Mouse (Mus musculus) left cerebral cortex, postnatal 25 days (tissue): Measurements from ENCODE around the gene Mphosph6. TPM values are rescaled to one million over a fixed set of nuclear protein-coding genes. Genes with fewer than 3 reads are reported as not detected.
A peak's percentile ranks its signal among the peaks of the same experiment; 100 is the strongest.

Source experiments
- DNase-seq, 2 experiments: peaks; one replicate each; pipeline ENCODE4 v3.0.0; 2022; ENCODE audit warnings: low spot score in 2 of 2, mixed read lengths in 1 of 2
- intact Hi-C: fragments of 180-260 bp; cut with DNase I; formaldehyde crosslinking; loops from one replicate; pipeline ENCODE4 v1.15.1; 2025
- total RNA-seq, 2 experiments: library from RNA; stranded (reverse); gene quantifications; 2 replicates each; pipeline ENCODE4 v1.2.3; 2021

The Mphosph6 gene
- total RNA-seq, result 10 to 100 TPM; 18.5 to 21.7 TPM

GRCm38 (mm10) chr8:117801443-117802298 is at the start of gene Mphosph6:
TSS of gene Mphosph6 (minus strand) at chr8:117801943.
- intact Hi-C loops, result no loop called here
- peak; percentile 95 to 97 for DNase-seq

- DNase-seq, result no peak
- intact Hi-C loops, result no loop called here
Observed at GRCm38 (mm10) chr8:117850420-117850819, 48.7 kb upstream of the Mphosph6 start.

GRCm38 (mm10) chr8:117847865-117848264 is 46.1 kb upstream of the Mphosph6 start:
- intact Hi-C loops, result no loop called here
- no peak for DNase-seq

- no peak for DNase-seq
- intact Hi-C loops, result no loop called here
Observed at GRCm38 (mm10) chr8:117843694-117844093, 42.0 kb upstream of the Mphosph6 start.

DNA sequence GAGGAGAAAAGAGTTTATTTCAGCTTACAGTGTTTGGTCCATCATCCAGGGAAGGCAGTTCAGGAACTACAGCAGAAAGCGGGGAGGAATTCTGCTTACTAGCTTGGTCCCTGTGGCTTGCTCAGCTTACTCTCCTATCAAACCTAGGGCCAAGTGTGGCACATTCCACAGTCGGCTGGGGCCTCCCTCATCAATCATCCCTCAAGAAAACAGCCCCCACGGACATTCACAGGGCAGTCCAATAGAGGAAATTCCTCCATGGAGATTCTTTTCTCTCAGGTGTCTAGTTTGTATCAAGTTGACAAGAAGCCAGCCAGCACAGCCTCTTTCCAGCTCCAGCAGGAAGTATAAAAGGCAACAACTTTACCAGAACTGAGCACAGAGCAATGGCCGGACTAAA is 11.8 kb upstream of the Mphosph6 start:
- no peak for DNase-seq
- intact Hi-C loops, result no loop called here

- DNase-seq, result no peak
- intact Hi-C loops, result no loop called here
Observed at GRCm38 (mm10) chr8:117810676-117811075, 8.9 kb upstream of the Mphosph6 start.

- intact Hi-C loops, result no loop called here
- no peak for DNase-seq
Observed at GRCm38 (mm10) chr8:117805419-117805818, 3.7 kb upstream of the Mphosph6 start.

- intact Hi-C loops, result no loop called here
- DNase-seq, result no peak
Observed at GRCm38 (mm10) chr8:117802299-117802689, 551 bp upstream of the Mphosph6 start.

DNA sequence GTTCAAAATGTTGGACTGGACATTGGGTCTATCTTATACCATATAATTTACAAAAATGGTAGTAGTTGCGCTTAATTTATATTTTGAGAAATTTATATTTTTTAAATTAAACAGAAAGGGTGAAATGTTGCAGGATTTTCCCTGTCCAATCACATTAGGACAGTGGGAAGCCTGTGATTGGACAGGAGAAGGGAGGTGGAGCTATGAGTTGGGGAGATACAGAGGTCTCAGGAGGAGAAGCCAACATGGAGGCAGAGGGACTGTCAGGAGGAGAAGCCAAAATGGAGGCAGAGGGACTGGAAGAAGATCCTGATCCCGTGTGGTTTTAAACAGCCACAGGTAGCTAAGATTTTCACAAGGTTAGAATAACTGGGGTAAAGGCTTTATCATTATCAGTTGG is 3.7 kb downstream of the Mphosph6 start:
- intact Hi-C loops, result no loop called here
- DNase-seq, result no peak

- intact Hi-C loops, result no loop called here
- no peak for DNase-seq
Observed at GRCm38 (mm10) chr8:117796464-117796863, 5.3 kb downstream of the Mphosph6 start.

GRCm38 (mm10) chr8:117794581-117794980 is 7.2 kb downstream of the Mphosph6 start:
- intact Hi-C loops, result no loop called here
- no peak for DNase-seq

DNA sequence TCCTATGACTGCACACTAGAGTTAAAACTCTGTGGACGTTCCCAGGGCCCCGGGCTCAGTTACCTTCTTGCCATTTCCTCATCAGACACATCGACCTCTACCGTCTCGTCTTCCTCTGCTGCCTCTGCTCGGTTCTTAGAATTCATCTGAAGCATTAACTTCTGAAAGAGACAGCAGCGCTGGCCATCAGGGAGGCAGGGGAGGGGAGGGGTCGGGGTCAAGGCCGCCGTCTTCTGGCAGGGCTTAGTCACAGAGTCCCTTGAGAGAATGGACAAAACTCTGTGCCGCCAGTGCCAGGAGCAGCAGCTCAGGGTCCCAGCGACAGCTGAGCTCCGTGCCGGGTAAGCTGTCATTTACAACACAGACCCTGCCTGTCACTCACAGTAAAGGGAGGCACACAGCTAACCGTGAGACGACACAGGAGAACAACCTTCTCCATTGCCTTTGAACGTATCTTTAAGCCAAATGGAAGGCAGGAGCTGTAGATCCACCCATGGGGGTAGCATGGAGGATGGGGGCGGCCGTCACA is 9.1 kb downstream of the Mphosph6 start:
- no peak for DNase-seq
- intact Hi-C loops, result no loop called here

- intact Hi-C loops, result no loop called here
- DNase-seq, result no peak
Observed at GRCm38 (mm10) chr8:117786428-117786827, 15.3 kb downstream of the Mphosph6 start.

DNA sequence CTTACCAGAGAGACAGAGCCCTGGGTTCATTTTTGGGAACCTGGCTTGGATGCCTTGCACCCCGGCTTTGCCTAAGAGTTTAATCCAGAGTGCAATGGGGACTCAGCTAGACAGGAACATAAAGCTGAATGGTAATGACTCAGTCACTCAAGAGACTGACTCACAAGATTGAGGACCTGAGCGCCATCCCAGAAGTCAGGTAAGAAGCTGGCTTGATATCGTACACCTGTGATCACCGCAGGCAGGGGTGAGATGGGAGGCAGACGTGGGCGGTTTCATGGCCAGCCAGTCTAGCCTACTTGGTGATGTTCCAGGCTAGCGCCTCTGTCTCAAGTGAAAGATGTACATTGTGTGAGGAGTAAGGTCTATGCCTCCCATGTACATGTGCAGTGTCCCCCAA is 18.7 kb downstream of the Mphosph6 start:
- intact Hi-C loops, result no loop called here
- DNase-seq, result no peak

DNA sequence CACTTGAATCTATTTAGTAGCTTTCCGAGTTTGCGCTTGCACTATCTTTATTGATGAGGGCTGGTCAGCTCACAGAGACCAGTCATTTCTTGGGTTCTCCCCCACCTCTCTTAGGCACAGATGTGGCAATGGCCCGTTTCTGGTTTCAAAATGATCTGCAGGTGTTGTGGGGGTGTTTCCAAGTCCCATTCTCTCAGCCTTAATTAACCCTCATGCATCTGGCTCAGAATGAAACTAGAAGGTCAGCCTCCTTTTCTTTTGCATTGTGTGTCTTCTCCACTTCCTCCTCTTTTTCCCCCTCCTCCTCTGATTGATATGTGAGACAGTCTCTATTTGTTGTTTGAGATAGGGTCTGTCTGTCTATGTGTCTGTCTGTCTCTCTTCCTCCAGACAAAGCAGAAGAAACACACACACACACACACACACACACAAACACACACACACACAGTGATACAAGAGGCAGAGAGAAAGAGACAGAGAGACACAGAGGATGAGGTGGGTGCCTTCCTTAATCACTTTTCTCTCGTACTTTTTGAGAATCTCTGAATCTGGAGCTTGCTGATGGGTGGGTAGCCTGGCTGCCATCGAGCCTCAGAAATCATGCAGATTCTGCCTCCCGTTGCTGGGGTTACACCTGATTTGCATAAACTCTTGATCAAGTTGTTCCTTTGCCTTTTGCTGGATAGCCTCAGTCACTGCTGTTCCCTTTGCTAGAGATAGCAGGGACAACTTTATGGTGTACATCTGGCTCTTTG is 20.2 kb downstream of the Mphosph6 start:
- no peak for DNase-seq
- intact Hi-C loops, result no loop called here

DNA sequence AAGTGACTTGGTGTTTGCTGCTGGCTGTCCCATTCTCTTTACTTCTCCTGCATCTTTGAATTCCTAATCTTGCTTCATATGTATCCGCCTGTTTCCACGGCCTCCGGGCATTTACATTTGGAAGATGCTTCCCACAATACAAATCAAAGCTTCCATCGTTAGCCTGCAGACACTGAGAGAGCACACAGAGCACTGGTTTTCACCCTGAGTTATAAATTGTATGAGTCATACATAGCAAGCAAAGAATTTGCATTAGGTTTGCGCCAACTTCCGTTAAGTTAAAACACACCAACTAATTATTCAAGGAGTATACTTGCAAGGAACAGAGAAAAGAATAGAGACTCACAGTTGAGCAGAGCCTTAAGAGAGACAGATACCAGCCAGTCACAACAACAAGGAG is 22.4 kb downstream of the Mphosph6 start:
- intact Hi-C loops, result no loop called here
- peak in 1 of 2 experiments; percentile 19 for DNase-seq

GRCm38 (mm10) chr8:117778531-117779322 is 23.0 kb downstream of the Mphosph6 start:
- DNase-seq, result peak in 1 of 2 experiments; percentile 16
- intact Hi-C loops, result no loop called here

GRCm38 (mm10) chr8:117776075-117776474 is 25.7 kb downstream of the Mphosph6 start:
- DNase-seq, result no peak
- intact Hi-C loops, result no loop called here

DNA sequence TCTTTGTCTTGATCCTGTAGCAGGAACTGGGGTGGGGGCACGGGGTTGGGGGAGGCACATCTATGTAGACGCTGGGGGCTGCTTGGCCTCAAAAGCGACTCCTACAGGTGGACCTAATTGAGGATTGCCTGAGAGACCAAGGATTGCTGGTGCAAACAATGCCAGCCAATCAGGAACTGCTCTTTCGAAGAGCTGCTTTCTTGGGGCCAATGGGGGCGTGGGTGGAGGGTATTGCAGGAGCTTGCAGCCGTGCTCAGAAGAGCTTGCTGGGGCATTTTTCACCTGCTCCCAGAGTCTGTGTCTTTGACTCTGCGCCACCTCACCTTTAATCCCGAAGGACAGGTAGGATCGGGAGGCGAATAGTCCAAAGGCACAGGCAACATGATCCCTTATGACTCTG is 26.1 kb downstream of the Mphosph6 start:
- no peak for DNase-seq
- intact Hi-C loops, result no loop called here

DNA sequence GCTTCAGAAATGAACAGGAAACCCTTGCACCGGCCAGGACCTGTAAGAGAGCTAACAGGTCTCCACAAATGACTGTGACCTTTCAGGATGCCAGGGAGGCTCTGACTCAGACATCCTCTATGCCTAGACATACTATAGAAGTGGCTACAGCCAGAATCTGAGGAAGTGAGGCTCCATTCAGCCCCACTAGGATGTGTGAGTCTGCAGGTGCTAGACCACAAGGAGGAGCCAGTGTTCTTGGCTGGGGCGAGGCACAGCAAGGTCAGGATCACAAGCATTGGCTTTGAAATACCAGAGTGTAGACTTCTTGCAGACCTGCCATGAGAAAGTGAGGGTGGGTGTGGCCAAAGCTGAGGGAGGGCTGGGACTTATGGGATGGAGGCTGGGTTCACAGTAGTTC is 29.1 kb downstream of the Mphosph6 start:
- DNase-seq, result no peak
- intact Hi-C loops, result loop anchor here (1.0 kb wide), 1 partner anchor 91 kb away; no protein-coding TSS in a partner anchor
